Mouse (Mus musculus) ES-E14 (cell line): ENCODE data around the gene Spry1.

Experiments
- CHD2 ChIP-seq: IDR thresholded peaks from 2 replicates; pipeline ENCODE4 v1.6.1; 2014; ENCODE audit warnings: mild to moderate bottlenecking, low read depth, low read length, inconsistent platforms
- HCFC1 ChIP-seq: IDR thresholded peaks from 2 replicates; pipeline ENCODE4 v1.6.1; 2012; ENCODE audit warnings: low read length, inconsistent platforms, borderline replicate concordance; ENCODE audit not compliant: insufficient read depth
- ZC3H11A ChIP-seq: IDR thresholded peaks from 2 replicates; pipeline ENCODE4 v1.6.1; 2012; ENCODE audit warnings: low read depth, mild to moderate bottlenecking, inconsistent platforms, low read length, borderline replicate concordance

- no peak for TF ChIP-seq ZC3H11A
- no peak for TF ChIP-seq HCFC1
- TF ChIP-seq CHD2 = no peak
These were observed 4.2 kb downstream of the Spry1 start for GRCm38 (mm10) chr3:37643903-37644302.
